Mouse (Mus musculus): ENCODE results near the gene Rgs7bp.

Rgs7bp gene

DNA sequence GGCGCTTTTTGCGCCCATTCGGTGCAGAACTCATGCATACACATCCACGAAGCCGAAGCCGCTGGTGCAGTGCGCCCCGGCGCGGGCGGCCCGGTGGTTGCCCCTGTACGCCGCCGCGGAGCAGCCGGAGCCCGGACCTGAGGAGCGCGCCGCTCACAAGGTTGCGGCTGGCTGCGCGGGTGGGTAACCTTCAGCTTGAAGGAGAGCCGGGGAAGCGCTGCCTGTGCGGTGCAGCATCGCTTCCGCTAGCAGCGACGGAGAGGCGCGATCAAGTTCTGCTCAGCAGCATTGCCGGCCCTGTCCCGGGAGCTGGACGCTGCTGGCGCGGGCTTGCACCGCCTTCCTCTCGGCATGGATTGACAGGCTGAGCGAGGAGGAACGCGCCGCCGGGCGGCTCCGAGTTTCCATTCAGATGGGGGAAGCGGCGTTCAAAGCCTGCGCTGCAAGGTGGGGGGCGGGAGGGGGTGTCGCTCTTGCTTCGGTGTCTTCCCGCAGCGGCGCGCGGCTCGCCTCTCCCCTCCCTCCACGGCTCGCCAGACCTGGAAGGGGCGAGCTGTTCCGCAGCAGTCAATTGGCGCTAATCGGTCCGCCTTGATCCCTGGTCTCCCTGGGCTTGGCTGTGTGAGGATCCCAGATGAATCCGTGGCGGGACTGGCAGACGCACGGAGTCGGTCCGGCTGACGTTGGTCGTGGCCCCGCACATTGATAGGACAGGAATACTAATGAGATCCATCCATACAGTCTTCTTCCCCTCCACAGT, at the start of gene Rgs7bp:
Gene Rgs7bp (minus strand): TSS at position 750 of the 760 bp plus-strand sequence.
- DNase-seq (ENCODE audit: low spot score) = peak; percentile 77

DNA sequence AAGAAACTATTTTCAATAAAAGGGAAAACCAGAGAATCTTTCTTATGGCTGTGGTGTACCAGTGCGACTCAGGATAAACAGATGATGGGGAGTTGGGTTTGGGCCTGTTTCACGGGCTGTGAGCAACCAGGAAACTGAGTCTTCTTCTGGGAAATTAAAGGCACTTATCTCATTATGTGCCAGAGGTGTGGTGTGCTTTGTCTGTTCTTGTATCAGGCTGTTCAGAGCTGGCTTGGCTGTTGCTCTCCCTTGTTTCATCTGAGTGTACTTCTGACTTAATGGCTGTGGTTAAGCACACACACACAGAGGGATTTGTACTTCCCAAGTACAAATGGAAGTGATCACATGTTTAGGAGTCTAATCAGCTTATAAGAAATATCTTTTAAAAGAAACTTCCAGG, 49.7 kb upstream of the Rgs7bp start:
- DNase-seq (ENCODE audit: low spot score) = no peak

DNA sequence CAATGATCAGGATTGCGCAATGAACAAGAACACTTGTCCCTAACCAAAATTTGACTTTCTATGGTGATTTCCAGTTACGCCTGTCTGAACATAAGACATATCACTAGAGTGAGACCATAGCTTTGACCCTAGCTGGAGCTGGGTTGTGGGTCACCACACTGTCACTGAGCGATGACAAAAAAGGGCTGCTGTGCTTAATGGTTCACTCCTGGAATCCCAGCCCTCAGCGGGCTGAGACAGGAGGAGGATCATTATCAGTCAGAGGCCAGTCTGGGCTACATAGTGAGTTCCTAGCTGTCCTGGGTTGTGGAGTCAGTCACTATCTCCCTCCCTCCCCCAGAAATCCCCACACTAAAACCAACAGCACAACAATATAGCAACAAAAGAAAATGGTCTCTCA, 46.0 kb upstream of the Rgs7bp start:
- DNase-seq (ENCODE audit: low spot score) = no peak

DNA sequence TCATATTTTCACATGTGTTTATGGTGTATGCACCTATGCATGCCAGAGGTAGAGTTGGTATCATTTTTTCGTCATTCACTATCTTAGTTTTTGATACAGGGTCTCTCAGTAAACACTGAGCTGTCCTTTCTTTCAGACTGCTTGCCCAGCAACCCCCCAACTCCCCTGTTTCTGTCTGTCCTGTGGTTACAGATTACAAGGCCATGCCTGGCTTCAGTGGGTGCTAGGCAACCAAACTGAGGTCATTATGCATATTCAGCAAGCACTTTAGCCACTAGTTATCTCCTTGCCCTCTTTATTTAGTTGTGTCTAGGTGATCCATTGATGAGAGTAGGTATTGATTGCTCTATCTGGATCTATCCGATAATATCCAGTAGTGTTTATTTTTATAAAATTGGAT, 41.6 kb upstream of the Rgs7bp start:
- DNase-seq (ENCODE audit: low spot score) = peak; percentile 29

DNA sequence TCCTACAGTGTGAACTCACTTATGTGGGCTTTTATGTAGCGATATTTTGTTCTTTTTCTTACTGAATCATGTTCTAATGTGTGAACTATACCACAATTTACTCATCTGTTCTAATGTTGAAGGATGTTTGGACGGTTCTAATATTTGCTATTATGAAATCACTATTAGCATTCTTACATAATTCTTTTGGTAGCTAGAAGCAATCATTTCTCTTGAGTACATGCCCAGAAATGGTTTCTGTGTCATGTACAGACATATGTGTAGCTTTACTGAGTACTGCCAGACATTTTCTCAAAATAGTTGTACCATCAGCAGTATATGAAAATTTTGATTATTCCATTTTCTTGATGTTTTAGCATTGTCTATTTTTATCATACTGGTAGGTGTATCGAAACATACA, 34.5 kb upstream of the Rgs7bp start:
- no peak for DNase-seq (ENCODE audit: low spot score)

DNA sequence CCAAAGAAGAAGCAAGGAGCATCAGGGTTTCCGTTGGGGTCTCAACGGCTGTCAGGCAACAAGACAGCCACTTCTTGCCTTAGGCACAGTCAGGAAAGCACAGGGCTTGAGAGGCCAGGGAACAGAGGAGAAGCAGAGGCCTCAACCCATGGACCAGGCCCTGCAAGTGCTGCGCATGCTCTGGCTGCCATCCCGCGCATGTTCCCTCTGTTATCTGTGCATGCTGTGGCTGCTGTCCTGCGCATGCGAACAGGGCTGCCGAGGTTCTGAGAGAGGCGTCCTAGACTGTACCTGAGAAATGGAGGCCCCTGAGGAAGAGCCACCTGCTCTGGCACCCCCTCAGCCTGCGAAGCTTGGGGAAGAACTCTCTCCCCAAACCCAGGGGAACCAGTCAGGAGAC, 27.1 kb upstream of the Rgs7bp start, which contains the start of gene 4933425L06Rik:
Gene 4933425L06Rik (plus strand): TSS at position 261 of the 400 bp plus-strand sequence.
- DNase-seq (ENCODE audit: low spot score) = no peak

DNA sequence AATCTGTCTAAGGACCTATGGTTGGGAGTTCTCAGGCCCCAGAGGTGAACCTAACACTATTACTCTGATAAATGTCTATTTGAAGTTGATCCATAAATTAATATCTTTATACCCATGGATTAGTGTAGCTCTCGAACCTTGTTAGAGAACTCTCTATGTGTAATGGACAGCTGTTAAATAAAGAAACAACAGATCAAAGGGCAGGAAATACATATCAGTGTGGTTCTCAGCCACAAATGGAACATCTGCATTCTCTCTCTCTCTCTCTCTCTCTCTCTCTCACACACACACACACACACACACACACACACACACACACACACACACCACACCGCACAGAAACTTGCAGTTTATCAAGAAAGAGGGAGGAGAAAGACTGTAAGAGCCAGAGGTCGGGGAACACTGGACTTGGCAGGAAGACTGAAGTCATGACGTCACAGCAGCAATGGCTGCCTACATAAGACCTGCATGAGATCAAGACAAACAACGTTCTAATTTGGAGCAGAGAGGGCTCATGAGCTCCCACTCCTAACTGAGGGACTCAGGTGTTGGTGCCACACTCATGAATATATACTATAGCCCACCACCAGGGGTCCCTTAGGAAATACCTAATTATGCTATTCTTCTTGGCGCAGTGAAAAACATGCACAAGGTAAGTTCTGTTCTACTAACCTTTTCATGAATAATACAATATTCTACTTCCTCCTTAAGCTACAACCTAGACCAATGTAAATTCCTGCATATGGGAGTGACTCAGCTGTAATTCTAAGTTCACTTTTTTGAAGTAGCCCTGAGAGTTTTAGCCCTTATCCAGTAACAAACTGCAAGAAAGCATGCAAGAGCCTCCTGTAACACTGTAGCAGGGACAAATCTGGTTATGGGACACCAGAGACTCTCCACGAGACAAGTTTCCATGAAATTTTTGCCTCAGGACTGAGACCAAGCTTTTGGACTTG, 12.4 kb upstream of the Rgs7bp start:
- no peak for DNase-seq (ENCODE audit: low spot score)

DNA sequence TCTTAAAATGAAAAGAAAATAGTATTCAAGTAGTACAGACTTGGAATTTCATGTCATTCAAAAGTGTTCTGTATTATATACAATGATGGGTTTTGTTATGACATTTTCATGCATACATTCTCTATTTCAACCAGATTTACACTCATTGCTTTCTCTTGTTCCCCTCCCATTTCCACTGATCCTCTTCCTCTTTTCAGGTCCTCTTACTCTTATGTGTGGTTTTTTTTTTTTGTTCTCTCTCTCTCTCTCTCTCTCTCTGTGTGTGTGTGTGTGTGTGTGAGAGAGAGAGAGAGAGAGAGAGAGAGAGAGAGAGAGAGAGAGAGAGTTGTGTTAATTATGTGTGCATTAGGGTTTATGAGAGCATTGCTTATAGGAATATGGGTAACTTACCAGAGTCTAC, 11.4 kb upstream of the Rgs7bp start:
- no peak for DNase-seq (ENCODE audit: low spot score)

DNA sequence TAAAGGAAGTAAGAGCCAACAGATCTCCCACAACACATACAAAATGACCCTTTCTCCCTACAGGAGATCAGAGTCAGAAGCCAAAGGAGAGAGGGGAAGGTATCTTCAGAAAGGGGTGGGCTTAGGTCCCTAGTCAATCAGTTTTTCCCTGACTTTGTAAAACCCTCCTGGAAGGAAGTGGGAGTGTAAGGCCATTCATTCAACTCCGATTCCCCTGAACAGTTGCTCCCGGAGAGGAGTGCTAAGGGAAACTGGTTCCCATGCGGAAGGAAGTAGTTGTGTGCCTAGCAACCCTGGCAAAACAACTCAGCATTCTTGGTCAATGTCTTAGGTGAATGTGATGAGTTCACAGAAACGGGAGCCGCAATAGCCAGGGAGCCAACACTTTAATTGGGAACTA, 644 bp upstream of the Rgs7bp start:
- peak; percentile 47 for DNase-seq (ENCODE audit: low spot score)

DNA sequence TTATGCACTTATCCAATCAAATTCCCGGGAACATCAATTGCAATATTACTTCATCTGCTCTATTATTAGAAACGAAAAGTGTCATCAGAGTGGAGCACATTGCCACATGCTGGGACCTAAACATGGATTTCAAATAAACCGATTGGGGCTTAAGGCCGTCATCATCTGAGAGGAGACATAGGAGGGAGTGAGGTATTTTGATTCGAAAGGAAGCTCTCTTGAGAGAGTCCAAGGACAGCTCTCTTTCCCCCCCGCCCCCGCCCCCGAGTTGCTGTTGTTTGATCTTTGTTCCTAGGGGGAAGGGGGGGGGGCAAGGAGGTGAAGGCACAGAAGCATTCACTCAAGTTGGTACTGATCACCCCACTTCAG, 195 bp upstream of the Rgs7bp start:
- DNase-seq (ENCODE audit: low spot score) = no peak

DNA sequence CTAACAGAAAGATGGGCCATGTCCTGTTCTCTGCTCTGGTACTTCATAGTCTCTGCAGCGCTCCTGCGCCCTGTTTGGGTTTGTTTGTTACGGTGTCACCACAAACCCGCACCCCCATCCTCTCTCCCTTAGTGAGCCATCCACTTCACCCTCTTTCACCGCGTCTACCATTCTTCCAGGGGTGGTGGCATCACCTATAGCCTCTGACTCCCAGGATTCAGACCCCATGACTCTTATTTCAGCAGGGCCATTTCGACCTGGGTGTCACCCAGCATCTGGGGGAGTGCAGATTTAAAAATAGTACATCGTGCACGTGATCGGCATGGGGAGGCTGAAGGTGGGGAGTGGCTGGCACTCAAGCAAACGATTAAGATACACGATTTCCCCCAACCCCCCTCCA, 1.1 kb downstream of the Rgs7bp start:
- DNase-seq (ENCODE audit: low spot score) = no peak

DNA sequence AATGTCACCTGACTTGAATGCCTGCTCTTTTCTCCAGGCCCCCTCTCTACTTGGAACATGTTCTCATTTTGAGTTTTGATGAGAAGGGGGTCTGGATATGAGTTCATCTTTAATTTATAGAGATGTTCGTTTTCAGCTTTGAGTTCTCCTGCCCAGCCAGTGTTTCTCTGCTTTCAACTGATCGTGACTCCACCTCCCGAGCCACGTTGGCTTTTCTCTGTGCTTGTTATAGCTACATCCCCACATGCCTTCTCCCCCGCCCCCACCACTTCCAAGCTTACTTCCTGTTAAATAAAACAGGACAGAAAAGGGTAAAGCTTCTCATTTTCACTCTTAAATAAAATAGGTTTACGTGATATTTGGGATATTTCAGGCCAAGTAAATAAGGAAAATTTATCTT, 3.3 kb downstream of the Rgs7bp start:
- no peak for DNase-seq (ENCODE audit: low spot score)

DNA sequence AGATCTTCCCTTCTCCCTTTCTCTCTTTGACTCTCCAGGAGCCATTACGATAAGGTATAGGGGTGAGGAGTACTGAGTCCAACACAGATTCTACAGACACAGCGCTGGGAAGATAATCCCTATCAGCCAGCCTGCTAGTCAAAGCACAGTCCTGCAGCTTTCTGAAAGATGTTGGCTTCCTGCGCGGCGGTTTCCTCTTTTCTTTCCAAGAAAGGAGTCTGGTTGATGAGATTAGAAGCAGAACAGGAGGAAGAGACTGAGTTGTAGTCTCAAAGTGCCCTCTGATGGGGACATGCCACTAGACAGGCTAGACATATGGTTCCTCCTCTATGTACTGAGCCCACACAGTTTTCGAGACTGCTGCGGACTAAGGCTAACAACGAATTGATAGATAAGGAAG, 6.1 kb downstream of the Rgs7bp start:
- no peak for DNase-seq (ENCODE audit: low spot score)

DNA sequence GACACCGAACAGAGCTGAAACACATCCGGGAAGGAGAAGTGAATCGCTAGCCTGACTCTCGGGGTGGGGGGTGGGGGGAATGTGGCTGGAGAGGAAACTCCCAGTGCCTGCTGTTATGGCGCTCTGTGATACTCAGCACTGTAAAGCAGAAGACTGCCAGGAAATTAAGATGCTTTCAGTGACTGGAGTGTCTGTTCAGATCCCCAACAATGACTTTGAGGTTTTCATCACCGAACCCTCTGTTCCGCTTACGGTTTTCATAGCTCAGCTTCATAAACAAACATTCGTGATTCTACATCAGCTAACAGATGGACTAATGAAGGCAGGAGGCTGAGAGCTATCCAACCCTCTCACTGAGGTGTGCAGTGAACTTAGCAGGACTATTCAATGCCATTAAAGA, 7.4 kb downstream of the Rgs7bp start:
- DNase-seq (ENCODE audit: low spot score) = no peak

DNA sequence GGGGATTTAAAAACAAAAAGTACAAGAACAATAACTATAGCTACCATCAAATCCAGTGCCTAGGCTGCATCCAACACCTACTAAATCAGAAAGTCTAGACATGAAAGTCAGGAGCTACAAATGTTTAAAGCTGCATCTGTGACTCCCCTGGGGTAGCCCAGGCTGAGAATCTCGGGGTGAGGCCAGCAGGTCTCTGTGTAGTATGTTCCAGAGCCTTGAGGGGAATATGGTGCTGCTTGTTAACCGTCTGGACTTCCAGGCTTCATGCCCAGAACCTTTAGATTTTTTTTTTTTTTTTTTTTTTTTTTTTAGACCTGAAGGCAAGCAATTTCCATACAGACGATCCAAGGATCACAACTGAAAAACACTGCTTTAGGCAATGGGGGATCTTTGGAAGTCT, 10.8 kb downstream of the Rgs7bp start:
- no peak for DNase-seq (ENCODE audit: low spot score)

DNA sequence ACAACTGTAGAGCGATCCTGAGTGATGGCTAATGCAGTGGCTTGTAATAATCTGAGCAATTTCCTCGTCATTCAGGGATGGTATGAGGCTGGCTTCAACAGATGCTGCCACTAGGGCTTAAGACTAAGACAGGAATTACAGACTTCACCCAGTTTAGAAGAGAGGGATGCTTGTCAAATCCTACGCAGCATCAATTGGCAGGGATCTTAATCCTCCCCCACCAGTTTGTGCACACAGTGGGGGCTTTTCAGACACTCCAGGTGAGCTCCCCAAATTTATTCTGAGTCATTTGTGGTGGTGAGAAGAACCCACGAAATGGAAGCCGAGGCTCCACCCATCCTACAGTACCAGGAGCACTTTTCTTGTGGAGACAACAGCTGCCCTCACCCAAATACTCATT, 16.4 kb downstream of the Rgs7bp start:
- no peak for DNase-seq (ENCODE audit: low spot score)

DNA sequence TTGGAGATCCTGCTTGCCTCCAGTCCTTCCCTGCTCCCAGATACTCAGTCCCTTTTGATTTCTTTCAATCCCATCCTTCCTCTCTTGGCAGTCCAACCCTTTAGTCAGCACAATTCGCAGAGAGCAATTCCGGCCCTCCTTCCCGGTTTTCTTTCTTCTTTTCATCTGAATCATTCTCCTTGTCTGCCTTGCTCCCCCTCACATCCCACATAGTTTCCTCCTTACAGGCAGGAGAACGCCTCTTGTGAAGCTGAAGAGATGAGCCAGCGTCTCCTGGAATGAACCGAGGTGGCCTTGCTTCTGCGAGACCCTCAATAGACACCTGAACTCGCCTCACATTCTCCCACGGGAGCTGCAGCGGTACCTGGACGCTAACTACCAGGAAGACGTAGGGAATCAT, 16.9 kb downstream of the Rgs7bp start:
- DNase-seq (ENCODE audit: low spot score) = no peak

DNA sequence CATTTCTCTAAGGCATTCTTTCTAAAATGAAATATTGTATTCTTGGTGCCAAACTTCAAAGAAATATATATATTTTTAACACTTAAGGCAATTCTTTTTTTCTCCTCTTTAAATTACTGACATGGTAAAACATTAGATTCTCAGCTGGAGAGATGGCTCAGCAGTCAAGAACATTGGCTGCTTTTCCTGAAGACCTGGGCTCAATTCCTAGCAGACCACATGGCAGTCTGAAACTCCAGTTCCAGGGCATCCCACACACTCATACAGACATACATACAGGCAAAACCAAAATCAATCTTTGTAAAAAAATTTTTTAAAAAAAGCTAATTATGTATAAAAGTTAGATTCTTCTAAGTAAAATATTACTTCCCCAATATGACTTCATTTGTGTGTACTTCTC, 22.8 kb downstream of the Rgs7bp start:
- no peak for DNase-seq (ENCODE audit: low spot score)

DNA sequence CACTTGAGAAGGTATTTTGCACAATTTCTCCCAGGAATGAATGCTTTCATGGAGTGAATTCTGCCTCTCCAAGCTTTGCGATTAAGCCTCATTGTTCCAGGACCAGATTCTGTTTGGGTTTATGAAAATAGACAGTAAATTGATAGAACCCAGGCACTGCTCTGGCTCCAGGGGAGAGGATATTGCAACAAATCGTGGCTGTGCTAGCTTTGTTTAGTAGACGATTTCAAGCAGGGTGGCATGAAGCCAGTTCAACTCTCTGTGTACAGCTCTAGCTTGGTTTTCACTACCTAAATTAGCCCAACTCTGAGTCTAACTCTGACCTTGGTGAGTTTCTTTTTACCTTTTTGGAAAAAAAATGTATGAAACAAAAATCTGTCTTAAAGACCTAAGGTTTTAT, 26.5 kb downstream of the Rgs7bp start:
- no peak for DNase-seq (ENCODE audit: low spot score)

DNA sequence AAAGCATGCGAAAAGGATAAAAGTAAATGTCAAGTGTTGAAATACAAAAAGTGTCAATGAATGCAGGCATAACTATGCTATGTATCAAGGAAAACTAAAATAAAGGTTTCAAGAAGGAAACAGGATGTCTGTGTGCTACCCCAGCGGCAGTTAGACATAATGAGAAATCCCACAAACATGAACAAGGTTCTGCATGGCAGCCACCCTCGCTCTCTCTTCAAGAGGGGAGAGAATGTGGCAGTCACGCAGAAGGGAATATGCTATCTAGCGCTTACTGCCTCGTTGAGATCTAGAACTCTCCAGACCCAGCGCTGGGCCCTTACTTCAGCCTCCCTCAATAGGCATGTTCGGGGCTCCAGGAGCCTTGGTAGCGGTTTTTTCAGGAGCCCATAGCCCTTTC, 38.2 kb downstream of the Rgs7bp start:
- DNase-seq (ENCODE audit: low spot score) = no peak

DNA sequence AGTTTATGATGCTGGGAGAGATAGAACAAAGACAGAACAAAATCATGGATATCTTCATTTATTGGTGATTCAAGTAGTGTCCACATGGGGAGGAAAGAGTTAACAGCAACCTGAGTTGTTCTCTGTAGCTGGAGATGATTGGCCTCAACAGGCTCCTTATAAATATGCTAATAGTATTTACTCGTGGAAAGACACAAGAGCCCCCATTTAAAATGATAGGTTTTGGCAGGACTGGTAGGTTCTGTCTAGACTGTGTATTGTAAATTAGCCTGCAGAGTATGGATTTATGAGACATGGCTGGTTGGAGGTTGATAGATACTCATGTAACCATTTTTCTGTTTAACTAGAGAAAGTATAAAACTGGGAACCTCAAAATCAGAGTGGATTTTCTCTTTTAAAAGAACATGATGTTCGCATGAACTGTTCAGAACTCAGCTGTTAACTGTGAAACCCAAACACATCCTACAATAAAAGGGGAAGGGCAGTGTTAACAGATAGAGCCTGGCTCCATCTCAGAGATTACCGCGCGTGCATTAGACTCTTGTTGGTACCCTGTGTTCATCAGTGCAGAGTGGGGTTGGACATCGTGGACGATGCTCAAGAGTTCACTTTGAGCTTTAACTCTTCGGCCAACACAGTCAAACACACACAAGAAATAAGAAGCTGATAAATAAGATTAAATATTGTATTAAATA, 38.9 kb downstream of the Rgs7bp start:
- DNase-seq (ENCODE audit: low spot score) = no peak

DNA sequence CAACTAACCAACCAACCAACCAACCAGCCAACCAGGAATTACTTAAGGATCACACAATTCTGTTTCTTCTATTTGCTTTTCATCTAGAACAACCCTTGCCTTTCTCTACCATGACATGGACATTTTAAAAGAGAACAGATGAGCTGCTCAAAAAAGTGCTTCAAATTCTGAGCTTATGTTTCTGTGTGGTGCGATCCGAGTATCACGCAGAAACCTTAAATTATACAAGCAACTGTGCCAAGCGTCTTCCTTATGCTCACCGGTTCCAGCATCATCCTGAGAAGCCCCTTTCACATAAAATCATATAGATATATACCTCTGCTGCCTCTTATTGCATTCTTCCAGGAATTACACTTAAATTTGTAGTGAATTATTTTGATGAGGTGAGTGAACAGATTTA, 43.4 kb downstream of the Rgs7bp start:
- no peak for DNase-seq (ENCODE audit: low spot score)

DNA sequence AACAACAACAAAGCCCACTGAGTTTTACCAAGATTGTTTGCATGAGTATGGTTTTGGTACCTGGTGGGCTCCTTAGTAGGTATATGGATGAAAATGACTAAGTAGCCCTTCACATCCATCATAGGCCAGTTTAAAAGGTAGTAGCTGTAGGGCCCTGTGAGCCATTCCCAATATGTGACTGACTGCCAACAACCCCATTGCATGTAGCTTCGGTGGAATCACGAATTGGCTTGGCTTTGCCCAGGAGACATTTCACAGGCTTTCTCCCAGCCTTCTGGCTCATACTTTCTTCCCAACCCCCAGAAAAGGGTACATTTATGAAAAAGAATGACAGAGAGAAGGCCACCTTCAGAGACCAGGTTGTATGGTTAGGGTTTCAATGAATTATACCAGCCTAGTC, 45.8 kb downstream of the Rgs7bp start:
- no peak for DNase-seq (ENCODE audit: low spot score)
